Mouse (Mus musculus): ENCODE data around the gene Marveld3.

Marveld3 gene

GRCm38 (mm10) chr8:109904928-109905668 is 56.9 kb downstream of the Marveld3 start:
- no peak for DNase-seq (ENCODE audit: extremely low read depth, low read depth, low spot score)

- no peak for DNase-seq (ENCODE audit: extremely low read depth, low read depth, low spot score)
Measured at GRCm38 (mm10) chr8:109903909-109904469, 58.0 kb downstream of the Marveld3 start.

DNA sequence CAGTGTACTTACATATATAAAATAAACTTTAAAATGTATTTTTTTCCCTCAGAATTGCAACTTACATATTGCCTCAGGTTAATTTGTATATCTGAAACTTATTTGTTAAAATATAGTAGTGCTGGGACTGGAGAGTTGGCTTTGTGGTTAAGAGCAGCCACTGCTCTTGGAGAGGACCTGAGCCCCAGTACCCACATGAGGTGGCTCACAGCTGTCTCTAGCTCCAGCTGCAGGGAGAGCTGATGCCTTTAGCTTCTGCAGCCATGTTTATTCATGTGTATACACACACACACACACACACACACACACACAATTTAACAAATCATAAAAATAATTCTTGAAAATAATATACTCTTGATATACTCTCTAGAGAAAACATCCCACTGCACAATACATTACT is 59.6 kb downstream of the Marveld3 start:
- DNase-seq (ENCODE audit: extremely low read depth, low read depth, low spot score) = no peak
